Mouse (Mus musculus) CH12F3 (cell line): ENCODE results near the gene Gm10037.
"Not testable (repeated sequence)": the region's sequence is repeated elsewhere in the genome, so short reads cannot be mapped to it uniquely, and the experiment has no call there.

Experiments
- in situ Hi-C: fragments of 300-500 bp; cut with MboI; formaldehyde crosslinking; loops from 2 replicates; pipeline ENCODE4 v1.14.3; 2020; ENCODE audit warnings: low sequenced_read_pairs

Gm10037 gene

DNA sequence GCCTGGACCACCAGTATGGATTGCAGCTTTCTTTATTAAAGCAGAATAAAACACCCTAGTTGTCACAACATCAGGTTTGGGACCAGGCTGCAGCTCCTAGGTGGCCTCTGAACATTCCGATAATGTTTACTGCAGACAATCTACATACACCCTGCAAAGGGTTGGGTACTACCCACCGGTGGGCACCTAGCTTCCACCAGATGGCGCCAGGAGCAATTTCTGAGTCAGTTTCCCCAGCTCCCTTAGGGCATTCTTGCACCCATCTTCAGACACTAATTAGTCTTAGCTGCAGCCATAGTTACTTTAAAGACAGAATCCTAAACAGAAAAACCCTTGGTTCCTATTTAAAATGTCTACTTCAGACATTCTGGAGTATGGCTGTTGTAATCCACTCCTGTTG is 37.0 kb downstream of the Gm10037 start:
- in situ Hi-C loops: loop anchor here (25.0 kb wide), 1 partner anchor 694 kb away; no protein-coding TSS in a partner anchor

- in situ Hi-C loops: not testable (repeated sequence)
These were observed 45.3 kb downstream of the Gm10037 start for GRCm38 (mm10) chr13:67876049-67876698.

DNA sequence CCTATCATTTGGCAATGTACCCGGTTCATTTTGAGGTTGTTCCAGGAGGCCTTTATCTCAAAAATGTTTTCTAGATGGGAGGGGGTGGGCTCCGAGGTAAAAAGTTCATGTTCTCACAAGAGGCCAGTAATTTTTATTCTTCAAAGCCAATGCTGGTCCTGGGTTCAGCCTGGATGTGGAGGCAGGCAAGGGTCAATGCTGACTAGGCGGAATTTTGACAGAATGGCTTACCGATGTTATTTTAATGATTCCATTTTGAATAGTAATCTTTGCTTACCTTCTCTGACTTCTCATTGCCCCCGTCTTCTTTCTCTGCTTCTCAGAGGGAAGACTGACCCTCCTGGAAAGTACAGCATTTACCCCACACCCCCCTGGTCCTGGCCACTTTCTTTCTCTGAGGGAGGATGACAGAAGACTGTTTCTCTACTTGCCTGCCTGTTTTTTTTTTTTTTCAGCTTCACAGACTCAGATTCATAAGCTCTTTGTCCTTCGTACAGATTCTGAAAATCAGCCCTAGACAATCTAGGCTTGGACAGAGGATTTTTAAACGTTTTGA is 45.9 kb downstream of the Gm10037 start:
- in situ Hi-C loops: no loop called here

DNA sequence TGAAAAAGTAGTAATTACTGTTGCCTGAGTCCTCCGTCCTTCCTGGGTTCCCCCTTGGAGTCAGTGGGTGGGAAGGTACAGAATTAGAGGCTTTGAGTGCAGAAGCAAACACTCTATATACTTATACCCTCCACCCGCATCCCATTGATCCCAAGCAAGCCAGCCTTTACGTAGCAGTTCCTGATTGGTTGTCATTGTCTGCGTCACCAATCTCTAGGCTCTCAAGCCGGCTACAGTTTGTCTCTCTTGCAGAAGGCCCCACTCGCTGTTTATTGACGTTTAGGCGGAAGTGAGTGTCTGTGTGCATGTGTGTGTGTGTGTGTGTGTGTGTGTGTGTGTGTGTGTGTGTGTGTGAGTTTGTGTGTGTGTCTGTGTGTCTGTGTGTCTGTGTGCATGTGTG is 53.1 kb downstream of the Gm10037 start:
- in situ Hi-C loops: no loop called here
